In genomic region chr17:56957763-56958429, GRCm38 (mm10) we compare ENCODE assay signal across 8 mouse cellular contexts. TPM values are rescaled to one million over a fixed set of nuclear protein-coding genes. Genes with fewer than 3 reads are reported as not detected.
DNase-seq lines count a peak whose midpoint lies in the region; ATAC-seq and TF ChIP-seq lines count a peak whose summit lies in the region.

No protein-coding gene starts in this region.

- DNase-seq in embryo, embryonic 10 days (ENCODE audit: low spot score), result peak; percentile 21
- no peak for DNase-seq in embryo, embryonic 9.5 days (ENCODE audit: extremely low spot score)
- peak; percentile 50 for DNase-seq in ES-E14 (ENCODE audit: low read depth, low spot score)
- peak; percentile 48 for DNase-seq in intestine, embryonic 14.5 days (ENCODE audit: low spot score)
- peak; percentile 42 to 49 for DNase-seq in monocyte, adult 2 months (ENCODE audit: low read depth in 1 of 2, low spot score in 2 of 2)
- DNase-seq in layer of hippocampus, adult 11-12 months (ENCODE audit: low spot score), result no peak
- DNase-seq in right cerebral cortex, postnatal 36 days (ENCODE audit: low spot score in 2 of 2), result no peak

- no peak overlapping the region for H3K4me2 ChIP-seq in intestine, embryonic 14.5 days (ENCODE audit: low read length)
- no peak overlapping the region for H3K4me2 ChIP-seq in forebrain, embryonic 12.5 days

- no peaks in the 10 kb centered on the region for H3K36me3 ChIP-seq in ES-E14 (ENCODE audit: control insufficient read depth, insufficient read depth, low read length, poor library complexity, severe bottlenecking)
- H3K36me3 ChIP-seq in intestine, embryonic 14.5 days (ENCODE audit: control insufficient read depth, insufficient read depth, low read length), result no peaks in the 10 kb centered on the region
- no peaks in the 10 kb centered on the region for H3K36me3 ChIP-seq in forebrain, embryonic 12.5 days (replicated peaks)

- peaks cover 5 to 17% of the 10 kb centered on the region in 2 experiments; a peak in 3 of 4 replicates for H3K4me1 ChIP-seq in ES-E14 (ENCODE audit: control insufficient read depth in 2 of 2, insufficient read depth in 2 of 2, low read length in 2 of 2, poor library complexity in 1 of 2)
- no peaks in the 10 kb centered on the region for H3K4me1 ChIP-seq in intestine, embryonic 14.5 days (replicated peaks; ENCODE audit: control insufficient read depth, insufficient read depth, low read length)
- no peaks in the 10 kb centered on the region for H3K4me1 ChIP-seq in forebrain, embryonic 12.5 days

- no peak overlapping the region for H3K27ac ChIP-seq in ES-E14 (ENCODE audit: insufficient read depth, low read depth, low read length, poor library complexity, severe bottlenecking)
- no peak overlapping the region for H3K27ac ChIP-seq in intestine, embryonic 14.5 days (ENCODE audit: low read depth)
- no peak overlapping the region for H3K27ac ChIP-seq in forebrain, embryonic 12.5 days

- H3K9ac ChIP-seq in ES-E14 (ENCODE audit: insufficient read depth, low read depth, low read length, poor library complexity, severe bottlenecking), result no peak overlapping the region
- H3K9ac ChIP-seq in intestine, embryonic 14.5 days (ENCODE audit: low read length), result no peak overlapping the region
- H3K9ac ChIP-seq in forebrain, embryonic 12.5 days, result no peak overlapping the region

- ATAC-seq in intestine, embryonic 14.5 days (replicated peaks; ENCODE audit: low FRiP score, low TSS enrichment, low read depth), result 0 out of 2 replicates have a peak, but pooled peaks have one; percentile 58
- ATAC-seq in forebrain, embryonic 12.5 days (ENCODE audit: low FRiP score), result no peak

- peak overlapping the region in 1 of 2 experiments; percentile 23; a peak in 1 of 4 replicates for H3K4me3 ChIP-seq in ES-E14 (ENCODE audit: insufficient read depth in 1 of 2, low read depth in 1 of 2, low read length in 2 of 2, poor library complexity in 1 of 2, severe bottlenecking in 1 of 2)
- no peak overlapping the region for H3K4me3 ChIP-seq in intestine, embryonic 14.5 days (ENCODE audit: low read depth, low read length)
- no peak overlapping the region for H3K4me3 ChIP-seq in forebrain, embryonic 12.5 days (replicated peaks)

- 31% methylated on average over 11 of the region's 11 CpGs for WGBS in intestine, embryonic 14.5 days
- 34% methylated on average over 11 of the region's 11 CpGs for WGBS in forebrain, embryonic 12.5 days

- H3K27me3 ChIP-seq in intestine, embryonic 14.5 days (replicated peaks; ENCODE audit: control insufficient read depth, insufficient read depth, low read length), result no peaks in the 10 kb centered on the region
- H3K27me3 ChIP-seq in forebrain, embryonic 12.5 days, result no peaks in the 10 kb centered on the region

- H3K9me3 ChIP-seq in ES-E14 (ENCODE audit: control insufficient read depth, insufficient read depth, low read depth, low read length), result no peaks in the 10 kb centered on the region
- no peaks in the 10 kb centered on the region for H3K9me3 ChIP-seq in intestine, embryonic 14.5 days (ENCODE audit: control insufficient read depth, low read length)
- H3K9me3 ChIP-seq in forebrain, embryonic 12.5 days, result no peaks in the 10 kb centered on the region

- in situ Hi-C loops in ES-E14 (cut with MboI; ENCODE audit: low sequenced_read_pairs in 2 of 2, unreplicated experiment in 2 of 2), result no loop called here

TF ChIP-seq in ES-E14, 5 proteins besides CTCF, POLR2A, EP300 and RAD21:
- TF ChIP-seq CHD2 (IDR thresholded peaks at IDR 0.05; ENCODE audit: low read depth, low read length) (no peak), ZC3H11A (IDR thresholded peaks at IDR 0.05; ENCODE audit: borderline replicate concordance, low read depth, low read length) (no peak), HCFC1 (IDR thresholded peaks at IDR 0.05; ENCODE audit: borderline replicate concordance, insufficient read depth, low read length) (no peak), ZNF384 (IDR thresholded peaks at IDR 0.05; ENCODE audit: low read depth, low read length) (no peak), MAFK (IDR thresholded peaks at IDR 0.05; ENCODE audit: insufficient read depth, low read depth, low read length) (no peak)

RNA-seq across cellular contexts. Expression of gene Mllt1, which starts 22.7 kb away (rescaled TPM):
- 24.6 and 25.9 TPM in 2 replicates for total RNA-seq in ES-E14 (2012; rRNA removed)
- 26.7 and 30.4 TPM in 2 replicates for polyA plus RNA-seq in intestine, embryonic 14.5 days (2014; fragmentation: Nextera tagmentation; extraction: Ambion mirVana)
- polyA plus RNA-seq in forebrain, embryonic 12.5 days (2016; fragmentation: Nextera tagmentation; extraction: Ambion mirVana), result 87.6 and 97.8 TPM in 2 replicates

RNA-seq across cellular contexts. Expression of gene Acer1, which starts 24.0 kb away (rescaled TPM):
- 0.54 and 0.74 TPM in 2 replicates for total RNA-seq in ES-E14 (2012; rRNA removed)
- polyA plus RNA-seq in intestine, embryonic 14.5 days (2014; fragmentation: Nextera tagmentation; extraction: Ambion mirVana), result 0.09 and 0.28 TPM in 2 replicates
- not detected in 2 replicates for polyA plus RNA-seq in forebrain, embryonic 12.5 days (2016; fragmentation: Nextera tagmentation; extraction: Ambion mirVana)

RNA-seq across cellular contexts. Expression of gene Clpp, which starts 32.2 kb away (rescaled TPM):
- 185 and 187 TPM in 2 replicates for total RNA-seq in ES-E14 (2012; rRNA removed)
- 186 and 190 TPM in 2 replicates for polyA plus RNA-seq in intestine, embryonic 14.5 days (2014; fragmentation: Nextera tagmentation; extraction: Ambion mirVana)
- 129 and 141 TPM in 2 replicates for polyA plus RNA-seq in forebrain, embryonic 12.5 days (2016; fragmentation: Nextera tagmentation; extraction: Ambion mirVana)

RNA-seq across cellular contexts. Expression of gene Alkbh7, which starts 39.2 kb away (rescaled TPM):
- total RNA-seq in ES-E14 (2012; rRNA removed), result 37.1 and 39.5 TPM in 2 replicates
- 48.0 and 49.1 TPM in 2 replicates for polyA plus RNA-seq in intestine, embryonic 14.5 days (2014; fragmentation: Nextera tagmentation; extraction: Ambion mirVana)
- 30.0 and 34.9 TPM in 2 replicates for polyA plus RNA-seq in forebrain, embryonic 12.5 days (2016; fragmentation: Nextera tagmentation; extraction: Ambion mirVana)

RNA-seq across cellular contexts. Expression of gene Pspn, which starts 41.9 kb away (rescaled TPM):
- not detected in 2 replicates for total RNA-seq in ES-E14 (2012; rRNA removed)
- polyA plus RNA-seq in intestine, embryonic 14.5 days (2014; fragmentation: Nextera tagmentation; extraction: Ambion mirVana), result not detected in 2 replicates
- 0.61 TPM in 1 of 2 replicates, not detected in the other for polyA plus RNA-seq in forebrain, embryonic 12.5 days (2016; fragmentation: Nextera tagmentation; extraction: Ambion mirVana)

Comparison
In these comparisons a context has a peak if more than half of its experiments do, and no peak if none do; other contexts are left out.
1. DNase-seq: peak in embryo, embryonic 10 days (single experiment), ES-E14 (single experiment), intestine, embryonic 14.5 days (single experiment) and monocyte, adult 2 months (2 of 2); none in embryo, embryonic 9.5 days (single experiment), layer of hippocampus, adult 11-12 months (single experiment) and right cerebral cortex, postnatal 36 days (0 of 2).